Mouse (Mus musculus) heart, postnatal 10 days (tissue): ENCODE data around the gene Mvb12a. TPM values are rescaled to one million over a fixed set of nuclear protein-coding genes. Genes with fewer than 3 reads are reported as not detected.

Experiments
- DNase-seq, 2 experiments: peaks; one replicate each; pipeline ENCODE4 v3.0.0; 2021
- intact Hi-C: fragments of 180-260 bp; cut with DNase I; formaldehyde crosslinking; loops from one replicate; pipeline ENCODE4 v1.15.1; 2025
- total RNA-seq, 2 experiments: library from RNA; stranded (reverse); gene quantifications; 2 replicates each; pipeline ENCODE4 v1.2.3; 2021

Mvb12a gene
- total RNA-seq, 2 experiments from 2014 or later = 30.2 to 32.5 TPM

- DNase-seq = no peak
- intact Hi-C loops = loop anchor here (2.0 to 5.0 kb wide), 2 partner anchors 73 to 172 kb away; no protein-coding TSS in a partner anchor
Observed at GRCm38 (mm10) chr8:71560071-71560470, 17.3 kb downstream of the Mvb12a start.

GRCm38 (mm10) chr8:71560765-71561164 is 18.0 kb downstream of the Mvb12a start:
- no peak for DNase-seq
- intact Hi-C loops = loop anchor here (1.0 to 5.0 kb wide), 4 partner anchors 36 to 172 kb away; no protein-coding TSS in a partner anchor

- intact Hi-C loops = loop anchor here (1.0 to 5.0 kb wide), 4 partner anchors 35 to 171 kb away; no protein-coding TSS in a partner anchor
- peak; percentile 61 to 79 for DNase-seq
Observed at GRCm38 (mm10) chr8:71561401-71561800, 18.7 kb downstream of the Mvb12a start.

- intact Hi-C loops = loop anchor here (5.0 kb wide), 1 partner anchor 170 kb away; no protein-coding TSS in a partner anchor
- peak; percentile 90 to 92 for DNase-seq
Observed at GRCm38 (mm10) chr8:71562751-71563150, 20.0 kb downstream of the Mvb12a start.

- intact Hi-C loops = loop anchor here (5.0 kb wide), 1 partner anchor 168 kb away; no protein-coding TSS in a partner anchor
- DNase-seq = no peak
Observed at GRCm38 (mm10) chr8:71563992-71564391, 21.3 kb downstream of the Mvb12a start.

- DNase-seq = no peak
- intact Hi-C loops = no loop called here
Observed at GRCm38 (mm10) chr8:71566501-71566900, 23.8 kb downstream of the Mvb12a start, which contains the start of gene Nxnl1. Gene Nxnl1, minus strand, starts transcription at chr8:71566601.

GRCm38 (mm10) chr8:71567587-71567986 is 24.9 kb downstream of the Mvb12a start:
- DNase-seq = peak in 1 of 2 experiments; percentile 25
- intact Hi-C loops = no loop called here

- intact Hi-C loops = no loop called here
- DNase-seq = peak; percentile 93
Observed at GRCm38 (mm10) chr8:71568387-71568937, 25.7 kb downstream of the Mvb12a start, which contains the start of gene Slc27a1. Gene Slc27a1, plus strand, starts transcription at chr8:71568882.

DNA sequence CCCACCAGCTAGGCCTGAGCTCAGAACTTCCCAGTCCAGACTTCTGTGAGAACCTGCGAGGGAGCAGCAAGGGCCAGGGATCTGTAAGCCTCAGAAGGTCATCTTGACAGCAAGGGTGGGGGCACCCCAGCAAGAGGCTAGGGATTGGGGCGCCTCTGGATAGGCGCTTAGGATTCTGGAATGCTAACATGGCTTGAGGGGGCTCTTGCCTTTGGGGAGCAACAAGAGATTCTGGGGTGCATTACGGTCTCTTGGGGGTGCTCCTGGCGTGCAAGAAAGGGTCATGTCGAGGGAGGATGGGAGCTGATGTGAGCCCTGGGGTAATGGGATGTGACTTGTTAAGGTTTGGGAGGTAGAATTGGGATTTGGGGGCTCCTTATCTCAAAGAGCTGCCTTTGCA is 26.2 kb downstream of the Mvb12a start:
- DNase-seq = no peak
- intact Hi-C loops = no loop called here

DNA sequence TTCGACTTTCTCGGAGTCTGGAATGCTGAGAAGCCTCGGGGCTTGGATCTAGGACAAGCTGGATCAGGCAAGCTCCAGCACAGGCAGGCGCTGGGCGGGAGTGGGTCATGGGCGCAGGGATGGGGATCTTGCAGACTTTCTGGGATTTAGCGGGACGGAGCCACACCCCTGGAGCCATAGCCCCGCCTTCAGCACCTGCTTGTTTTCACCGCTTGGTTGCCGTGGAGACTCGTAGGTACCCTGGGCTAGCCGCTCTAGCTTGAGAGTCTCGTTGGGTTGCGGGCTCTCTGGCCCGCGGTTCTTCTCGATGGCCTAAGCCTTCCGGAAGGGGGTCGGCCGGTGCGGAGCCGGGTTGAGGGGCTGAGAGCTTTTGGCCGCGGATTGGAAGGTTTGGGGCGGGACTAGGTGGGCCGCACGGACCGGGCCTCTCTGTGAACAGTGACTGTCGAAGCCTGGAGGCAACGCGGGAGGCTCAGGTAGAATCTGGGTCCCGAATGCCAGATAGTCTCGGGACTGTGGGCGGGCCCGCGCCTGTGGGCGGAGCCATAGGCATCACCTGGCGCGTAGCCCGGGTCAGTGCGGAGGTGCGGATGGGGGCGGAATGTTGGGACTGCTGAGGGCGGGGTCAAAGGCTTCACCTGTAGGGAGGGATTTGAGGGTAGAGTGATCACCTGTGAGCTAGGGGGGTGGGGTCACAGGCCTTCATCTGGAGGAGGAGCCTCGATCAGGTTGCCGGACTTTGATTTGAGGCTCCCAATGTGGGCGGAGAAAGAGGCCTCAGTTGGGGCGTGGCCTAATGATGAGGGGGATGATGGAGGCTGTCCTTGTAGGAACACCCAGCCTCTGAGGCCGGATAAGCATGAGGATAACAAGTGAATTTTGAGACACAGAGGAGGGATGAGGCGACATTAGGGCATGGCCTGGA is 26.9 kb downstream of the Mvb12a start:
- DNase-seq = peak; percentile 85 to 86
- intact Hi-C loops = no loop called here

DNA sequence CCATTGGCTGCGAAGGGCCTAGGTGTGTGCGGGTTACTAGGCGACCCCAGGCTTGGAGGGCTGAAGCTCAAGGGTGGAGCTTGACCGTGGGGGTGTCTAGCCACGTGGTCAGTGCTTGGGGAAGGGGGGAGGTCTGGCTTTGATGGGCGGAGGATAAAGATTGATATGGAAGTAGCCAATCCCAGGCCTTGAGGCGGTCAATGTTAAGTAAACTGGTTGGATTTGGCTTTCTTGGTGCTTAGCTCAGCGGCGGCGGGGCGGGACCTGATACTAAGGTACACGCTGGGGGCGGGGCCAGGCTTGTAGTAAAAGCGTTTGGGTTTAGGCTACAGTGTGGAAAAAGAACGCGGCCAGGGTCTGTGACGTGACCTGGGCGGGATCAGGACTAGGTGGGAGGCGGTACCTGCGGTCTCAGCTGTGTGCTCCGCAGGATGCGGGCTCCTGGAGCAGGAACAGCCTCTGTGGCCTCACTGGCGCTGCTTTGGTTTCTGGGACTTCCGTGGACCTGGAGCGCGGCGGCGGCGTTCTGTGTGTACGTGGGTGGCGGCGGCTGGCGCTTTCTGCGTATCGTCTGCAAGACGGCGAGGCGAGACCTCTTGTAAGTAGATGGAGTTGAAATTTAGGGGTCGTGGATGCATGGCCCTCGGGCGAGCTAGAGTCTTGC is 27.7 kb downstream of the Mvb12a start:
- intact Hi-C loops = no loop called here

DNA sequence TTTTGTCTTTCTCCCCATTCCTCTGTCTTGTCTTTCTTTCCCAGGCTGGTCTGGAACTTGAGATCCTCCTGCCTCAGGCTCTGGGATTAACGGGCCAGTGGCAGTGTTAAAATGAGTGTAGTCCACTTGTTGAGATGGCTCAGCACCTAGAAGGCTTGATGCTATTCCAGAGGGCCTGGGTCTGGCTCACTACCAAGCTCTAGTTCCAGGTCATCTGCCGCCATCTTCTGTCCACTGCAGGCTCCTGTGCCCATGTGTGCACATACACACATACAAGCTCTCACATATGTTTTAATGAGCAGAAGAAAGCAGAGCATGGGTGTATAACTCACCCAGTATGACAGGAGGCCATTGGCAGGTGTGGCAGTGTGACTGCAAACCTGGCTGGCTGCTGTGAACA is 29.4 kb downstream of the Mvb12a start:
- intact Hi-C loops = no loop called here
- no peak for DNase-seq

More for the DNA sequence above, 27.7 kb downstream of the Mvb12a start:
- DNase-seq = peak; percentile 85 to 88

DNA sequence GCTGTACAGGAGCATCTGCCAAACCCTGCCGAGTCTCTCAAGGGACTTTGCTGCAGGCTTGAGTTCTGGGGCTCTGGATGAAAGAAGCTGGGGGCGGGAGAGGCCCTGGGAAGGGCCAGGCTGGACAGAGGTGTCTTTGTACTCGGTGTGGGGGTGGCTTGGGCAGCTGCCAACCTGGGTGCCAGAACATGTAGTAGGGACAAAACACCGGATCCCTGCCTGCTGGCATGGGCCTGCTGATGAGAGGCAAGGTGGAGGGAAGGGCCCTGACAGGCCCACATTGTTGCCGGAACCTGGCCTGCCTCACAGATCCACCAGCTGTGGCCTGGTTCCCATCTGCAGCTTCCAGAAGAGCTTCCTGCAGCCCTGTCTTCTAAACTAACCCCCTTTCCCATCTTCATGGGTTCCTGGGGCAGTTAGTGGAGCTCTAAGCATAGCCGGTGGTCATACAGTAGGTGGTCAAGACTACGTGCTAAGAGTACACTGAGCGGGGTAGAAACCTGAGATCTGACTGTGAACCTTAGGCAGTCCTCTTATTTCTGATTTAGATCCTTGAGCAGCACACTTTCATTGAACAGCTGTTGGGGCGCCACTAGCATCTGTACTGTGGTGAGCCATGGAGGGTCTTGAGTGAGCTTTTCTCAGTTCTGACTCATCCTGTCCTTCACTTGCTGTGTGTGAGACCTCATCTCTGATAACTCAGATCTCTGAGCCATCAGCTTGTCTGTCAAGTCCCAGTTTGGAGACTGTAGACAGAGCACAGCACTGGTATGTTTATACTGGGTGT is 30.3 kb downstream of the Mvb12a start:
- intact Hi-C loops = no loop called here
- peak; percentile 83 to 85 for DNase-seq

DNA sequence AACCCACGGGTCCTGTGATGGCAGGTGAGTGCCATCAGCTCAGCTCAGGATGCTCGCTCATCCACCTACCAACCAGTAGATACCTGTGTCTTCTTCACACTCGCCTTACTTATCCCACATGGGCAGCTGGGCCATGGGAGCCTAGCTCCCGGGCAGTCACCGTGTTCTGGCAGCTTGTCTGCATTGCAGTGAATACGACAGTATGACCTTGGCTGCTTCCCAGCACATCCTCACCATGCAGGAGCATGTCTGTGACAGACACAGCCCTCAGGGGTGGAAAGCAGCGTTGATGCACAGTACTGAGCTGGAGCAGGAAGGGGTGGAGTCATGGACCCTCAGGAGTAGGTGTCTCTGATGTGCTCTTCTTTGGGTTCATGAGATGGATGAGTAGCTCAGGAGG is 31.7 kb downstream of the Mvb12a start:
- intact Hi-C loops = no loop called here
- peak in 1 of 2 experiments; percentile 49 for DNase-seq

DNA sequence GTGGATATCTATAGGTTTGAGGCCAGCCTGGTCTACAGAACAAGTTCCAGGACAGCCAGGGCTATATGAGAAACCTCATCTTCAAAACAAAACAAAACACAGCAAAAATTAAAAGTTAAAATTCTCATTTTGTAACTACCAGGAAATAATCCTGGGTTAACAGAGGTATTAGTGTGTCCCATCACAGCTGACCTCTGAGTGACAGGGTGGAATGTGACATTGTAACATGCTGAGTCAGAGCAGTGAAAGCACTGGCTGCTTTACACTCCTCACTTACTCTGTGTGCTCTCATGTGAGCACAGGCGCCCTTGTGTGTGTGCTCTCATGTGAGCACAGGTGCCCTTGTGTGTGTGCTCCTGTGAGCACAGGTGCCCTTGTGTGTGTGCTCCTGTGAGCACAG is 32.3 kb downstream of the Mvb12a start:
- intact Hi-C loops = no loop called here

GRCm38 (mm10) chr8:71577856-71578387 is 35.2 kb downstream of the Mvb12a start:
- no peak for DNase-seq
- intact Hi-C loops = no loop called here

More for the DNA sequence above, 32.3 kb downstream of the Mvb12a start:
- no peak for DNase-seq

DNA sequence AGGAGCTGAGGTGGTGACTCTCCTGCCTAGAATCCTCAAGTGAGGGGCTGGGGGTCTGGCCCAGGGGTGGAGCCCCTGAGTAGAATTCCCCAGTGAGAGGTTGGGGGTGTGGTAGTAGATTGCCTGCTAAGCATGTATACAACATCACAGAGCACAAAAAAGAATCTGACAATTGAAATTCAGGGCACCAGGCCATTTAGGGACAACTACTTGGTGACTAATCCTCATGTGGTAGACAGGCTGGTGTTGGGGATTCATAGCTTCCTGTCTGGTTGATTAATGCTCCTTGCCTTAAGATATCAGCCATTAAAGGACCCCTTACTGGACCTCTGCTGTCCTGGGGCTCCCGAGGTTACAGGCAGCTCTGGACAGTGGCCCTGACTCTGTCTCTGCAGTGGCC is 36.3 kb downstream of the Mvb12a start:
- intact Hi-C loops = no loop called here
- DNase-seq = no peak

DNA sequence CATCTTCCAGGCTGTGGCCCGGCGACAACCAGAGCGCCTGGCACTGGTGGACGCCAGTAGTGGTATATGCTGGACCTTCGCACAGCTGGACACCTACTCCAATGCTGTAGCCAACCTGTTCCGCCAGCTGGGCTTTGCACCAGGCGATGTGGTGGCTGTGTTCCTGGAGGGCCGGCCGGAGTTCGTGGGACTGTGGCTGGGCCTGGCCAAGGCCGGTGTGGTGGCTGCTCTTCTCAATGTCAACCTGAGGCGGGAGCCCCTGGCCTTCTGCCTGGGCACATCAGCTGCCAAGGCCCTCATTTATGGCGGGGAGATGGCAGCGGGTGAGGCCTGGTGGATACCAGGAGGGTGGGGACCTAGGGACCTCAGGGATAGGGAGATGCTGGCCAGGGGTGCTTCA is 36.8 kb downstream of the Mvb12a start:
- intact Hi-C loops = no loop called here
- DNase-seq = peak; percentile 80

DNA sequence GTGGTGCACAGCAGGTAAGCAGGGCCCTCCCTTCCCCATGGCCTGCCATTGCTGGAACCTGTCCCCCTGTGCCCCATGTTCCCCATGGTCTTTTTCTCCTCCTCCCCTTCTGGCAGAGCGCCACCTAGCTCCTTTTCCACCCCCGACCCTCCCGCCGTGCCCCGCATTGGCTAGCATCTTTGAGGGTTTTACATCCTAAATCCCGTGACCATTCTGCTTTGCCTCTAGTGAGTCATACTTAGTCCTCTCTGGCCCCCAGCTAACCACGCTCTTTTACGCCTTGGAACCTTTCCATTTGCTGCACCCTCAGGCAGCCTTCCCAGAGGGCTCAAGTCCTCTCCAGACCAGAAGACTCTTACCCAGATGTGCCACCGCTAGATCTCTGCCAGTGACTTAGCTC is 37.5 kb downstream of the Mvb12a start:
- no peak for DNase-seq
- intact Hi-C loops = no loop called here

- peak in 1 of 2 experiments; percentile 73 for DNase-seq
- intact Hi-C loops = no loop called here
Observed at GRCm38 (mm10) chr8:71586891-71587290, 44.2 kb downstream of the Mvb12a start.
